Mouse (Mus musculus) lung, adult 2 months (tissue): ENCODE data around the gene Abca17. TPM values are rescaled to one million over a fixed set of nuclear protein-coding genes. Genes with fewer than 3 reads are reported as not detected.
A peak's percentile ranks its signal among the peaks of the same experiment; 100 is the strongest.

ENCODE experiments used
- DNase-seq: peaks from one replicate; pipeline ENCODE4 v3.0.0; 2022
- H3K4me1 ChIP-seq: fragments of 200-500 bp; 2 replicates; pipeline ENCODE4 v1.6.1; 2011; ENCODE audit warnings: low read length; ENCODE audit not compliant: control insufficient read depth, insufficient read depth
- H3K4me3 ChIP-seq: fragments of 200-500 bp; replicated peaks from 2 replicates; pipeline ENCODE3; 2011; ENCODE audit warnings: low read depth, mild to moderate bottlenecking, control low read depth, low read length; ENCODE audit errors: extremely low read depth
- CTCF ChIP-seq: fragments of 200-500 bp; IDR thresholded peaks from 2 replicates; pipeline ENCODE4 v1.5.1; 2011; ENCODE audit warnings: mild to moderate bottlenecking, low read length, control low read depth; ENCODE audit not compliant: insufficient read depth
- POLR2A ChIP-seq: fragments of 200-500 bp; IDR thresholded peaks from 2 replicates; pipeline ENCODE4 v1.6.1; 2011; ENCODE audit warnings: low read depth, mild to moderate bottlenecking, control low read depth, low read length, borderline replicate concordance; ENCODE audit errors: extremely low read depth
- WGBS: fragments of 180-500 bp; shearing (Covaris S2); methylation state at CpG from one replicate; pipeline ENCODE4 v1.1.7; 2018; 5-methylcytosine and 5-hydroxymethylcytosine counted together
- polyA plus RNA-seq: library from polyadenylated mRNA; depleted of rRNA; stranded (reverse); fragments of >200 nt; gene quantifications from 2 replicates; pipeline ENCODE4 v1.2.3, GENCODE M21; 2012

The Abca17 gene
- polyA plus RNA-seq, 1 experiment: 0.78 TPM

DNA sequence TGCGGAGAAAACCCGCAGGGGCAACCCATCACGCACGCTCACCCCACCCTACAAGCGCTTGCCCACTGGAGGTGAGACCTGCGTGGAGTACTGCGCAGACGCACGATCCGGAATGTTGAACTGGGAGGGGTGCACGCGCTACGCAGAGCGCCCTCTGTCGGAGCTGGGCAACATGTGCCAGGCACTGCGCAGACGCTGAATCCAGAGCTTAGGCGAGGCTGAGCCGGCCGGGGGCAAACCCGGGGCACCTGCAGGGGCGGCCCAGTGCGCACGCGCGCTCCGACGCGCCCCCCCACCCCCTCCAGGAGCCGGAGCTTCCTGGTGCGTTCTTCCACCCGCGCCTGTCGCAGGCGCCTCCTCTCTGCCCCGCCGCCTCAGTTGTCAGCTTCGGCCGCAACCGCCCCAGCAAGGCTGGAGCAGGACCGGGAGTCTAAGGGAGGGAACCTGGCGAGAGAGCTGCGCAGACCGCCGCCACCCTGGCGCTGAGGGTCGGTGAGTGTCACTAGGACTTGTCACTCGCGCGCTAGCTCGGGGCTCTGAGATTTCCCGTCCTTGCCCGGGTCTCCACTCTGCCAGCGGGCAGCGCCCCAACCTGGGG is 991 bp upstream of the Abca17 start, which contains the start of gene Abca3:
Gene Abca3 (plus strand): TSS at position 191 of the 598 bp plus-strand sequence.
- Histone ChIP-seq H3K4me3 (peak within 1 kb of the TSS; percentile 75), H3K4me1 (peaks cover 3% of the 10 kb centered on the region; the same call in 1 of the 2 replicates)
- peak; percentile 96 for TF ChIP-seq CTCF
- peak; percentile 49; the same call in 1 of the 2 replicates for TF ChIP-seq POLR2A
- peak; percentile 95 for DNase-seq
- WGBS: under 1% methylated on average over 55 of the region's 55 CpGs

DNA sequence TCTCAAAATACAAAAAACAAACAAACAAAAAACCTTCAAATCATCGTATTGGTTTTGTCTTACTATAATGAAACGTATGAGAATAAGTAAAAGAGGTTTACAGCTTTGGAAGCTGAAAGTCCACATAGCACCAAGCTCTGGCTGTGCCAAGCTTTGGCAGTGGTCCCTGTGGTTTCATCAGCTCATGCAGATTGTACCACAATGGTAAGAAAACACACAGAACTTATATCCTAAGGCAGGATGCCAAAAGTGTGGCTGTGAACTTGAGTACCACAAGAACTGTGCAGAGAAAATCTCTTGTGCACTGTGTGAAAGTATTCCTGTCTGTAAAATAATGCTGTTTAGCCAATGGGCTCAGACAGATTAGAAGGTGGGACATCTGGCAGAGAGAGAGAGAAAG is 1.7 kb downstream of the Abca17 start:
- DNase-seq: no peak
- Histone ChIP-seq H3K4me1 (peaks cover 1% of the 10 kb centered on the region; the same call in 1 of the 2 replicates), H3K4me3 (no peak overlapping the region)
- WGBS: 52% methylated on average over 2 of the region's 2 CpGs
- TF ChIP-seq POLR2A (no peak), CTCF (no peak)

DNA sequence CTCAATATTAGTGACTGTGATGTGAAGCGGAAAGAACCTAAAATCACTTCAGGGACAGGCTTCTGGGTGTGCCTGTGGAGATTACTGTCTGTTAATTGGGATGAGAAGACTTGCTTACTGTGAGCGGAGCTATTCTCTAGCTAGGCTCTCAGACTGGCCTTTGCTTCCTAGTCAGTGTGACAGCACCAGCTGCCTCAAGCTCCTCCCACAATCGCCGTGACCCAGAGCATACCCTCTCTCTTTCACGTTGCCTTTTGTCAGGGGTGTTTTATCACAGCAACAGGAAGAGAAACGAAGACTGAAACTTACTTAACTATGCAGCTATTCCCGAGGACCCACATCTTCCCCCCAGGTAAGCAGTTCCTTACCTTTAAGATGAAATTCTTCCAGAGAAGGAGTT is 4.0 kb downstream of the Abca17 start:
- H3K4me3 ChIP-seq: no peak overlapping the region
- DNase-seq: no peak
- no peak for TF ChIP-seq POLR2A
- no peak for TF ChIP-seq CTCF
- no peaks in the 10 kb centered on the region for H3K4me1 ChIP-seq
- WGBS: 52% methylated on average over 7 of the region's 7 CpGs

DNA sequence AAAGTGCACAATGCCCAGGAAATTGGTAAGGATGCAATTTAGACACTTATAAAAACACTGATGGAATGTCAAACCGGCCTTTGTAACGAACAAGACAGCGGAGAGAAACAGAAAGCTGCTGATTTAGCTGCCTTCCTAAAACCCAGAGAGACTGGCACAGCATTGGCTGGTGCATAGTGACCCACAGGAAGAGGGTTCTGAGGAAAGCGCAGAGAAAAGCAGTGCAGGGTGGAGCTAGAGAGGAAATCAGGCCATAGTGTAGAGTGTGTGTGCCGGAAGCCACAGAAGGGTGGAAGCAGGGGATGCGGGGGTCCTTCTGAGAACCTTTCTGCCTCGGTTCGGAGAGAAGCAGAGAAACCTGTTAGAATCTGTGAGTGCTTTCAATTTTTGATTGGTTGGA is 6.2 kb downstream of the Abca17 start:
- H3K4me1 ChIP-seq: no peaks in the 10 kb centered on the region
- DNase-seq: no peak
- no peak overlapping the region for H3K4me3 ChIP-seq
- WGBS: 55% methylated on average over 8 of the region's 8 CpGs
- TF ChIP-seq CTCF: no peak
- no peak for TF ChIP-seq POLR2A

DNA sequence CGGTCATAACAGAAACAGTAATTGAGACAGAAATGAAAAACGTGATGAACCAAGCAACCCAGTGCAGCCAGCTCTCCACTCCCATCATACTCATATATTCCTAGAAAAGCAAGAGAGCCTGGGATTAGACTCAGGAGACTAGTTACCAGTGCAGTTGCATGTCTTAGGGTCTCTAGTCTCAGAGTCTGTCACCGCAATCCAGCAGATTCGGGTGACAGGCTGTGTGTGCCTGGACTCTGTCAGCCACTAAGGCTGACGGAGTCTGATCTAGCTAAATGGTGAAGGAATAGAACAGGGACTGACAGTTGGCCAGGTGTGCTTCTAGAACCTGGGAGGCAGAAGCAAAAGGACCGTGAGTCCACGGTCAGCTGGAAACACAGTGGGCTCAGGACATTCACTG is 23.2 kb downstream of the Abca17 start:
- TF ChIP-seq CTCF: no peak
- TF ChIP-seq POLR2A: no peak
- WGBS: 82% methylated on average over 7 of the region's 7 CpGs
- Histone ChIP-seq H3K4me3 (no peak overlapping the region), H3K4me1 (peaks cover 2% of the 10 kb centered on the region; the same call in 1 of the 2 replicates)
- DNase-seq: no peak

GRCm38 (mm10) chr17:24325051-24325450 is 25.8 kb downstream of the Abca17 start:
- no peak overlapping the region for H3K4me3 ChIP-seq
- DNase-seq: no peak
- peaks cover 2% of the 10 kb centered on the region; the same call in 1 of the 2 replicates for H3K4me1 ChIP-seq
- no peak for TF ChIP-seq POLR2A
- TF ChIP-seq CTCF: no peak
- 78% methylated on average over 10 of the region's 10 CpGs for WGBS

DNA sequence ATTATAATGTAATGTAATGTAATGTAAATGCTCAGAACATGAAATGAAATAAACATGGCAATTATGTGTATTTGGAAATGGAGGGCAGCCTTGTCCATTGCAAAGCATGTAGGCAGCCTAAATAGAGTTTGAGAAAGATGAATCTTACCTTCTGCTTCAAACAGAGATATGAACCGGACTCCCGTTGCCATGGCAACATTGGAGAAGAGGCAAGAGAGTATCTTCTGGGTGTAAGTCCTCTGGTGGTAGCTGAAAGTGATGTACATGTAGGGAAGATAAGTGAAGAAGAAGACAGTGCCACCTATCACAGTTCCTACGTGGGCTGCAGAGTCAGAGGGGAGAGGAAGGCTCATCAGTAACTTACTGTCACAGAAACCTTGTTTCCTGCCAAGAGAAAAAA is 30.0 kb downstream of the Abca17 start:
- no peak for TF ChIP-seq CTCF
- TF ChIP-seq POLR2A: no peak
- Histone ChIP-seq H3K4me1 (no peaks in the 10 kb centered on the region), H3K4me3 (no peak overlapping the region)
- DNase-seq: no peak
- WGBS: 85% methylated on average over 3 of the region's 3 CpGs

DNA sequence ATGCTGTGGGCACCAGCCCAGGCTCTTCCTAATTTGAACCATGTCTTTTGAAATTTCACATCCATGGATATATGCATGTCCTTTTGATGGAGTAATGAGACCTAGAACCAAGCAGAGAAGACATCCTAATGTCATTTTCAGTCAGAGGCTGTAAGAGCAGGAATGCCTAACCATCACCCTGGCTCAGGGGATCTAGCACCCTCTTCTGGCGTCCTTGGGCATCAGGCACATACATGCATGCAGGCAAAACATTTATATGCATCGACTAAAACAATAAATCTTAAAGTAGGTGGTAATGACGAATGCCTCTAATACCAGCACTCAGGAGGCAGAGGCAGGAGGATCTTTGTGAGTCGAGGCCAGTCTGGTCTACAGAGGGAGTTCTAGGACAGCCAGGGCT is 43.4 kb downstream of the Abca17 start:
- no peak overlapping the region for H3K4me3 ChIP-seq
- WGBS: 28% methylated on average over 4 of the region's 4 CpGs
- TF ChIP-seq POLR2A (no peak), CTCF (peak; percentile 71)
- no peaks in the 10 kb centered on the region for H3K4me1 ChIP-seq
- DNase-seq: no peak

- WGBS: 52% methylated on average over 4 of the region's 4 CpGs
These were observed 50.2 kb downstream of the Abca17 start for GRCm38 (mm10) chr17:24300651-24301050.

GRCm38 (mm10) chr17:24289338-24289737 is 61.5 kb downstream of the Abca17 start:
- 67% methylated on average over 5 of the region's 5 CpGs for WGBS
- DNase-seq: no peak

More at GRCm38 (mm10) chr17:24300651-24301050, 50.2 kb downstream of the Abca17 start:
- no peak for DNase-seq
- Histone ChIP-seq H3K4me3 (no peak overlapping the region), H3K4me1 (no peaks in the 10 kb centered on the region)
- TF ChIP-seq CTCF (no peak), POLR2A (no peak)

GRCm38 (mm10) chr17:24288477-24288876 is 62.4 kb downstream of the Abca17 start:
- no peaks in the 10 kb centered on the region for H3K4me1 ChIP-seq
- no peak overlapping the region for H3K4me3 ChIP-seq
- DNase-seq: no peak
- whole genome bisulfite sequencing: 57% methylated on average over 9 of the region's 9 CpGs
- TF ChIP-seq CTCF (no peak), POLR2A (no peak)

More at GRCm38 (mm10) chr17:24289338-24289737, 61.5 kb downstream of the Abca17 start:
- TF ChIP-seq POLR2A (no peak), CTCF (no peak)
- Histone ChIP-seq H3K4me3 (no peak overlapping the region), H3K4me1 (no peaks in the 10 kb centered on the region)
